Mouse (Mus musculus) testis, adult 2 months (tissue): Measurements from ENCODE around the gene Zc3h12c. TPM values are rescaled to one million over a fixed set of nuclear protein-coding genes. Genes with fewer than 3 reads are reported as not detected.
A peak's percentile ranks its signal among the peaks of the same experiment; 100 is the strongest.

Experiments
- H3K27ac ChIP-seq: fragments of 200-500 bp; 2 replicates; pipeline ENCODE4 v1.5.1; 2012; ENCODE audit warnings: low read depth, low read length; ENCODE audit not compliant: control insufficient read depth, insufficient read depth
- H3K27me3 ChIP-seq: fragments of 200-500 bp; 2 replicates; pipeline ENCODE4 v1.6.1; 2012; ENCODE audit warnings: mild to moderate bottlenecking, low read length, moderate library complexity; ENCODE audit not compliant: control insufficient read depth, insufficient read depth
- H3K36me3 ChIP-seq: fragments of 200-500 bp; 2 replicates; pipeline ENCODE4 v1.6.1; 2012; ENCODE audit warnings: mild to moderate bottlenecking, low read length; ENCODE audit not compliant: control insufficient read depth, insufficient read depth
- H3K4me1 ChIP-seq: fragments of 200-500 bp; 2 replicates; pipeline ENCODE4 v1.6.1; 2012; ENCODE audit warnings: low read length; ENCODE audit not compliant: control insufficient read depth, insufficient read depth
- H3K4me3 ChIP-seq: fragments of 200-500 bp; 2 replicates; pipeline ENCODE4 v1.5.1; 2012; ENCODE audit warnings: low read depth, mild to moderate bottlenecking, low read length, moderate library complexity, mixed read lengths; ENCODE audit not compliant: control insufficient read depth
- CTCF ChIP-seq: fragments of 200-500 bp; IDR thresholded peaks from 2 replicates; pipeline ENCODE4 v1.5.1; 2012; ENCODE audit warnings: low read depth, mild to moderate bottlenecking, inconsistent platforms, low read length, moderate library complexity; ENCODE audit not compliant: control insufficient read depth, insufficient read depth, insufficient replicate concordance
- POLR2A ChIP-seq: fragments of 200-500 bp; IDR thresholded peaks from 2 replicates; pipeline ENCODE4 v1.6.1; 2012; ENCODE audit warnings: low read depth, mild to moderate bottlenecking, inconsistent platforms, low read length, moderate library complexity; ENCODE audit not compliant: control insufficient read depth
- polyA plus RNA-seq: library from polyadenylated mRNA; depleted of rRNA; stranded (reverse); fragments of >200 nt; gene quantifications from 2 replicates; pipeline ENCODE4 v1.2.3, GENCODE M21; 2012; rRNA removed

Gene Zc3h12c
- 1.7 and 2.1 TPM in 2 replicates for polyA plus RNA-seq

GRCm38 (mm10) chr9:52167863-52168685 is at the start of gene Zc3h12c:
Gene Zc3h12c (minus strand): TSS chr9:52168572.
- TF ChIP-seq POLR2A (peak; percentile 64), CTCF (no peak)
- Histone ChIP-seq H3K36me3 (no peaks in the 10 kb centered on the region), H3K27ac (peak within 1 kb of the TSS; percentile 77), H3K4me3 (peak within 1 kb of the TSS; percentile 84), H3K4me1 (peaks cover 5% of the 10 kb centered on the region), H3K27me3 (no peaks in the 10 kb centered on the region)

- Histone ChIP-seq H3K4me1 (no peaks in the 10 kb centered on the region), H3K4me3 (no peak overlapping the region), H3K36me3 (no peaks in the 10 kb centered on the region), H3K27me3 (no peaks in the 10 kb centered on the region), H3K27ac (peak overlapping the region; percentile 54; the same call in 1 of the 2 replicates)
- TF ChIP-seq POLR2A, result no peak
- no peak for TF ChIP-seq CTCF
Measured at GRCm38 (mm10) chr9:52217636-52218035, 49.3 kb upstream of the Zc3h12c start.

GRCm38 (mm10) chr9:52215291-52215690 is 46.9 kb upstream of the Zc3h12c start:
- no peaks in the 10 kb centered on the region for H3K4me1 ChIP-seq
- TF ChIP-seq CTCF, result no peak
- TF ChIP-seq POLR2A, result no peak
- no peak overlapping the region for H3K4me3 ChIP-seq
- no peaks in the 10 kb centered on the region for H3K36me3 ChIP-seq
- no peaks in the 10 kb centered on the region for H3K27me3 ChIP-seq
- no peak overlapping the region for H3K27ac ChIP-seq

GRCm38 (mm10) chr9:52212416-52212815 is 44.0 kb upstream of the Zc3h12c start:
- Histone ChIP-seq H3K4me3 (no peak overlapping the region), H3K27me3 (no peaks in the 10 kb centered on the region), H3K4me1 (no peaks in the 10 kb centered on the region), H3K36me3 (no peaks in the 10 kb centered on the region), H3K27ac (no peak overlapping the region)
- TF ChIP-seq POLR2A, result no peak
- no peak for TF ChIP-seq CTCF

- no peaks in the 10 kb centered on the region for H3K4me1 ChIP-seq
- TF ChIP-seq POLR2A (no peak), CTCF (no peak)
- H3K27me3 ChIP-seq, result no peaks in the 10 kb centered on the region
- no peak overlapping the region for H3K27ac ChIP-seq
- no peaks in the 10 kb centered on the region for H3K36me3 ChIP-seq
- no peak overlapping the region for H3K4me3 ChIP-seq
Measured at GRCm38 (mm10) chr9:52208510-52209030, 40.2 kb upstream of the Zc3h12c start.

- Histone ChIP-seq H3K4me1 (peaks cover 4% of the 10 kb centered on the region), H3K27me3 (no peaks in the 10 kb centered on the region), H3K36me3 (no peaks in the 10 kb centered on the region), H3K4me3 (no peak overlapping the region), H3K27ac (no peak overlapping the region)
- no peak for TF ChIP-seq POLR2A
- TF ChIP-seq CTCF, result no peak
Measured at GRCm38 (mm10) chr9:52203189-52203588, 34.8 kb upstream of the Zc3h12c start.

GRCm38 (mm10) chr9:52200271-52200670 is 31.9 kb upstream of the Zc3h12c start:
- Histone ChIP-seq H3K27me3 (no peaks in the 10 kb centered on the region), H3K4me1 (peaks cover 4% of the 10 kb centered on the region), H3K4me3 (no peak overlapping the region), H3K36me3 (no peaks in the 10 kb centered on the region), H3K27ac (no peak overlapping the region)
- no peak for TF ChIP-seq CTCF
- TF ChIP-seq POLR2A, result no peak

- no peaks in the 10 kb centered on the region for H3K4me1 ChIP-seq
- no peak overlapping the region for H3K27ac ChIP-seq
- no peaks in the 10 kb centered on the region for H3K36me3 ChIP-seq
- H3K27me3 ChIP-seq, result no peaks in the 10 kb centered on the region
- no peak for TF ChIP-seq POLR2A
- no peak for TF ChIP-seq CTCF
- no peak overlapping the region for H3K4me3 ChIP-seq
Measured at GRCm38 (mm10) chr9:52195853-52196252, 27.5 kb upstream of the Zc3h12c start.
